Mouse (Mus musculus) lung, adult 2 months (tissue): ENCODE results near the gene Grsf1.

ENCODE experiments used
- CTCF ChIP-seq: fragments of 200-500 bp; IDR thresholded peaks from 2 replicates; pipeline ENCODE4 v1.5.1; 2011; ENCODE audit warnings: mild to moderate bottlenecking, low read length, control low read depth; ENCODE audit not compliant: insufficient read depth
- POLR2A ChIP-seq: fragments of 200-500 bp; IDR thresholded peaks from 2 replicates; pipeline ENCODE4 v1.6.1; 2011; ENCODE audit warnings: low read depth, mild to moderate bottlenecking, control low read depth, low read length, borderline replicate concordance; ENCODE audit errors: extremely low read depth

GRCm38 (mm10) chr5:88680567-88680966 lies 4.6 kb upstream of the Grsf1 start:
- no peak for TF ChIP-seq CTCF
- TF ChIP-seq POLR2A: no peak
